Comparison of ENCODE assay signal across 9 mouse cellular contexts in genomic region chr5:44414441-44414840, GRCm38 (mm10).
A peak's percentile ranks its signal among the peaks of the same experiment; 100 is the strongest.
DNase-seq lines count a peak whose midpoint lies in the region; ATAC-seq and TF ChIP-seq lines count a peak whose summit lies in the region.
"Had no signal": no experiment of that assay in that cellular context is flagged by ENCODE, and none has a peak within 500 bp of the region (broad histone marks: within the 10 kb centered on the region; RNA-seq: fewer than 3 reads in every experiment).

No protein-coding gene starts in this region.

- TF ChIP-seq POLR2A in olfactory bulb, adult 2 months (IDR thresholded peaks at IDR 0.05; ENCODE audit: insufficient read depth, low read depth, low read length) = no peak

- H3K4me1 ChIP-seq in kidney, embryonic 14.5 days (ENCODE audit: control insufficient read depth, insufficient read depth, low read length) = no peaks in the 10 kb centered on the region
- H3K4me1 ChIP-seq in olfactory bulb, adult 2 months (ENCODE audit: control insufficient read depth, insufficient read depth, low read length) = peaks cover 3% of the 10 kb centered on the region; the same call in 1 of the 2 replicates

- no peak overlapping the region for H3K27ac ChIP-seq in kidney, embryonic 14.5 days (ENCODE audit: low read depth, low read length)
- 0 out of 2 replicates have a peak overlapping the region, but pooled peaks have one; percentile 5 for H3K27ac ChIP-seq in olfactory bulb, adult 2 months (ENCODE audit: insufficient read depth, low read depth, low read length)
- H3K27ac ChIP-seq: heart, embryonic 15.5 days had no signal

- no peak overlapping the region for H3K4me2 ChIP-seq in kidney, embryonic 14.5 days (replicated peaks; ENCODE audit: low read depth, low read length)
- H3K4me2 ChIP-seq: heart, embryonic 15.5 days had no signal

- H3K9me3 ChIP-seq in kidney, embryonic 14.5 days (ENCODE audit: control insufficient read depth, low read length) = no peaks in the 10 kb centered on the region
- H3K9me3 ChIP-seq: heart, embryonic 15.5 days had no signal

- no peak overlapping the region for H3K4me3 ChIP-seq in kidney, embryonic 14.5 days (ENCODE audit: low read length)
- H3K4me3 ChIP-seq in olfactory bulb, adult 2 months (ENCODE audit: insufficient read depth, low read depth, low read length) = no peak overlapping the region
- H3K4me3 ChIP-seq: heart, embryonic 15.5 days had no signal

- TF ChIP-seq CTCF in olfactory bulb, adult 2 months (IDR thresholded peaks at IDR 0.05; ENCODE audit: insufficient read depth, low read depth, low read length) = no peak

- no peaks in the 10 kb centered on the region for H3K36me3 ChIP-seq in kidney, embryonic 14.5 days (ENCODE audit: control insufficient read depth, insufficient read depth, low read length)
- H3K36me3 ChIP-seq: heart, embryonic 15.5 days had no signal

- ATAC-seq in kidney, embryonic 14.5 days (ENCODE audit: low FRiP score, low TSS enrichment) = no peak

- WGBS in kidney, embryonic 14.5 days = 51% methylated on average over 7 of the region's 7 CpGs
- 16% methylated on average over 7 of the region's 7 CpGs for WGBS in olfactory bulb, adult 2 months

- H3K27me3 ChIP-seq in kidney, embryonic 14.5 days (ENCODE audit: control insufficient read depth, insufficient read depth, low read length) = no peaks in the 10 kb centered on the region
- H3K27me3 ChIP-seq: heart, embryonic 15.5 days had no signal

- H3K9ac ChIP-seq in kidney, embryonic 14.5 days (ENCODE audit: low read depth, low read length) = no peak overlapping the region
- H3K9ac ChIP-seq: heart, embryonic 15.5 days had no signal

- DNase-seq in kidney, adult 18-20 months = peak; percentile 6
- DNase-seq in cerebellum, postnatal 36 days = peak; percentile 30 to 37
- peak; percentile 81 for DNase-seq in heart, adult 8-10 months (ENCODE audit: low spot score)
- DNase-seq in layer of hippocampus, adult 9-11 months = peak; percentile 88
- DNase-seq in urinary bladder, postnatal 10 days (ENCODE audit: low spot score) = peak; percentile 14
- DNase-seq in embryo, embryonic 10 days (ENCODE audit: low spot score) = no peak
